In the genomic region with DNA sequence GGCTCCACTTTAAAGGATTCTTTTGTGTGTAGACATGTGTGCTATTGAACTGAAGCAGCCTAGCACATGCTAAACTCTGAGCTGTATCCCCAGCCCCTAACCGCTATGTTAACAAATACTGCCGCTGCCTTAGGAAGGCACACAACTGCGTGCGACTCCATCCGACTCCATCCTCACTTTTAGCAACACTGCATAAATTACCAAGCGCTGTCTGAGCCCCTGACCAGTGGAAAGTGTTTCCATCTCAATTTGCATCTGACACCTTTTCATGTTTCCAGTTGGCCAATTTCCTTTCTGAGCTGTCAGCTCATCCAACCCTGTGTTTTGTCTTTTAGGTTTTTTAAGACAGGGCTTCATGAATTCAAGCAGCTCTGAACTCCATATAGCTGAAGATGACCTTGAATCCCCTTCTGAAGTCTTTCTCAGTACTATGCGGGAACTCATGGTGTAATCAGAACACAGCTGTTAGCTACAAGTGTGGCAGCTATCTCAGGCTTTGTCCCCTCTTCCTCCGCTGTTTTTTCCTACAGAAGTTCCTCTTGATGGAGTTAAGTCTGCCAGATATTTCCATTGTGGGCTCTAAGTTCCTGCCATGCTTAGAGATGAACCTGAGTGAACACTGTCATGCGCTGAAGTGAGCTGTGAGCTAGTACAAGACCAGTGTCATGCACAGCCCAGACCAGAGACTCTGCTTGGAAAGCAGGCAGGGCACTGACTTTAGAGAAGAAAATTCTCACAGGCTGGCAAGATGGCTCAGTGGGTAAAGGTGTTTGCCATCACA, we compare ENCODE assay signal across 1 mouse cellular context.
TF ChIP-seq lines count a peak whose summit lies in the region.

No protein-coding gene starts in this region.

TF ChIP-seq in CH12.LX, 34 proteins besides CTCF, POLR2A, EP300 and RAD21:
- TF ChIP-seq TCF12 (IDR thresholded peaks at IDR 0.05; ENCODE audit: low read depth, low read length) (peak; percentile 61), IRF4 (IDR thresholded peaks at IDR 0.05; ENCODE audit: low read depth, low read length) (peak; percentile 38; the same call in 1 of the 2 replicates), ELF1 (IDR thresholded peaks at IDR 0.05; ENCODE audit: low read depth, low read length) (no peak), USF1 (IDR thresholded peaks at IDR 0.05; ENCODE audit: low read depth, low read length) (no peak), MAZ (IDR thresholded peaks at IDR 0.05; ENCODE audit: low read depth, low read length) (0 out of 2 replicates have a peak, but pooled peaks have one; percentile 31), KAT2A (IDR thresholded peaks at IDR 0.05; ENCODE audit: insufficient replicate concordance, low read length) (no peak), TBP (conservative IDR thresholded peaks at IDR 0.05; ENCODE audit: low read depth, low read length) (0 out of 2 replicates have a peak, but pooled peaks have one; percentile 51), MAFK (IDR thresholded peaks at IDR 0.05; ENCODE audit: insufficient replicate concordance, low read length) (0 out of 2 replicates have a peak, but pooled peaks have one; percentile 36), MXI1 (IDR thresholded peaks at IDR 0.05; ENCODE audit: low read depth, low read length) (peak; percentile 78; the same call in 1 of the 2 replicates), RCOR1 (conservative IDR thresholded peaks at IDR 0.05; ENCODE audit: low read depth, low read length) (peak; percentile 72; the same call in 1 of the 2 replicates), UBTF (IDR thresholded peaks at IDR 0.05; ENCODE audit: low read depth, low read length) (0 out of 2 replicates have a peak, but pooled peaks have one; percentile 45), BHLHE40 (IDR thresholded peaks at IDR 0.05; ENCODE audit: low read depth, low read length) (peak; percentile 55), ETS1 (conservative IDR thresholded peaks at IDR 0.05; ENCODE audit: low read depth, low read length) (peak; percentile 72), SIN3A (IDR thresholded peaks at IDR 0.05; ENCODE audit: low read length) (peak; percentile 88), HCFC1 (IDR thresholded peaks at IDR 0.05; ENCODE audit: low read depth, low read length) (no peak), PAX5 (IDR thresholded peaks at IDR 0.05; ENCODE audit: low read length) (no peak), NRF1 (IDR thresholded peaks at IDR 0.05; ENCODE audit: low read depth, low read length) (peak; percentile 54; the same call in 1 of the 2 replicates), CHD1 (IDR thresholded peaks at IDR 0.05; ENCODE audit: low read depth, low read length) (peak; percentile 89; the same call in 1 of the 2 replicates), NELFE (IDR thresholded peaks at IDR 0.05; ENCODE audit: low read depth, low read length) (no peak), ZMIZ1 (IDR thresholded peaks at IDR 0.05; ENCODE audit: low read depth, low read length) (0 out of 2 replicates have a peak, but pooled peaks have one; percentile 33), MYC (IDR thresholded peaks at IDR 0.05; ENCODE audit: low read depth, low read length) (0 out of 2 replicates have a peak, but pooled peaks have one; percentile 33), MAX (IDR thresholded peaks at IDR 0.05; ENCODE audit: low read length) (peak; percentile 25; the same call in 1 of the 2 replicates), CHD2 (IDR thresholded peaks at IDR 0.05; ENCODE audit: low read length) (no peak; the same call in 1 of the 2 replicates)
TF ChIP-seq in CH12.LX: peak in this region for 16.
